Mouse (Mus musculus) olfactory bulb, adult 2 months (tissue): ENCODE results near the gene Impg2. TPM values are rescaled to one million over a fixed set of nuclear protein-coding genes. Genes with fewer than 3 reads are reported as not detected.

Experiments
- H3K27ac ChIP-seq: fragments of 200-500 bp; 2 replicates; pipeline ENCODE4 v1.5.1; 2012; ENCODE audit warnings: low read depth, low read length; ENCODE audit not compliant: insufficient read depth
- H3K4me1 ChIP-seq: fragments of 200-500 bp; 2 replicates; pipeline ENCODE4 v1.6.1; 2012; ENCODE audit warnings: low read length; ENCODE audit not compliant: control insufficient read depth, insufficient read depth
- H3K4me3 ChIP-seq: fragments of 200-500 bp; 2 replicates; pipeline ENCODE4 v1.5.1; 2012; ENCODE audit warnings: mild to moderate bottlenecking, low read depth, low read length, moderate library complexity; ENCODE audit not compliant: insufficient read depth
- CTCF ChIP-seq: fragments of 200-500 bp; IDR thresholded peaks from 2 replicates; pipeline ENCODE4 v1.5.1; 2012; ENCODE audit warnings: low read depth, mild to moderate bottlenecking, low read length, moderate library complexity; ENCODE audit not compliant: insufficient read depth
- POLR2A ChIP-seq: fragments of 200-500 bp; IDR thresholded peaks from 2 replicates; pipeline ENCODE4 v1.6.1; 2012; ENCODE audit warnings: mild to moderate bottlenecking, low read depth, low read length, moderate library complexity; ENCODE audit not compliant: insufficient read depth
- WGBS: fragments of 180-500 bp; shearing (Covaris S2); methylation state at CpG from one replicate; pipeline ENCODE4 v1.1.7; 2018; 5-methylcytosine and 5-hydroxymethylcytosine counted together
- polyA plus RNA-seq: library from polyadenylated mRNA; stranded (reverse); fragments of >200 nt; gene quantifications from 2 replicates; pipeline ENCODE4 v1.2.4, GENCODE M21; 2012; ENCODE audit warnings: low replicate concordance; ENCODE audit not compliant: missing spikeins, insufficient read depth, insufficient read length

Gene Impg2
- polyA plus RNA-seq, 1 experiment = not detected

- no peak overlapping the region for H3K4me3 ChIP-seq
- WGBS = 66% methylated on average over 10 of the region's 10 CpGs
- no peaks in the 10 kb centered on the region for H3K4me1 ChIP-seq
- TF ChIP-seq POLR2A (no peak), CTCF (no peak)
- H3K27ac ChIP-seq = no peak overlapping the region
Measured at GRCm38 (mm10) chr16:56231300-56231699, 27.2 kb downstream of the Impg2 start.

GRCm38 (mm10) chr16:56232736-56233135 is 28.6 kb downstream of the Impg2 start:
- TF ChIP-seq POLR2A (no peak), CTCF (no peak)
- WGBS = 84% methylated on average over 10 of the region's 10 CpGs
- Histone ChIP-seq H3K27ac (no peak overlapping the region), H3K4me1 (no peaks in the 10 kb centered on the region), H3K4me3 (no peak overlapping the region)

GRCm38 (mm10) chr16:56246031-56246430 is 41.9 kb downstream of the Impg2 start:
- Histone ChIP-seq H3K27ac (no peak overlapping the region), H3K4me3 (no peak overlapping the region), H3K4me1 (no peaks in the 10 kb centered on the region)
- TF ChIP-seq CTCF (no peak), POLR2A (no peak)
- 93% methylated on average over 3 of the region's 3 CpGs for WGBS

GRCm38 (mm10) chr16:56273917-56274316 is 69.8 kb downstream of the Impg2 start:
- Histone ChIP-seq H3K4me3 (no peak overlapping the region), H3K4me1 (no peaks in the 10 kb centered on the region), H3K27ac (no peak overlapping the region)
- WGBS = 79% methylated on average over 1 of the region's 1 CpGs
- TF ChIP-seq POLR2A (no peak), CTCF (no peak)

- 82% methylated on average over 9 of the region's 9 CpGs for WGBS
- H3K4me1 ChIP-seq = no peaks in the 10 kb centered on the region
- no peak overlapping the region for H3K27ac ChIP-seq
- H3K4me3 ChIP-seq = no peak overlapping the region
- no peak for TF ChIP-seq CTCF
- no peak for TF ChIP-seq POLR2A
Measured at GRCm38 (mm10) chr16:56279060-56279459, 74.9 kb downstream of the Impg2 start.

DNA sequence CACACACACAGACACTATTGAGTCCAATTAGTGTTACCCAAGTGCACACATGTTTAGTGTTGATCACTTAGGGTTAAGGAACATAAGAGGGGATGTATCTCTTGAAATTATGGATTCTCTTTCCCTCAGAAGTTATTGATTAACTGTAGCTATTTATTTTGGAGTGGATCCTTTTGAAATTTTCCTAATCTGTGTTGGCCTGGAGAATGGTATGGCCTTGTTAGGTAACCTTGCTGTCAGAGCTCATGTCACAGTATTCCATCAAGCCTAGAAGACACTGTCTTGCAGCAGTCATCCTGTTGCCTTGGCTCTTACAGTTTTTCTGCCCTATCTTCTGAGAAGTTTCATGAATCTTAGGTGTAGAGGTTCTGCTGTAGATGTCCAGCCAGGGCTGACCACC is 75.6 kb downstream of the Impg2 start:
- TF ChIP-seq POLR2A (no peak), CTCF (no peak)
- no peak overlapping the region for H3K27ac ChIP-seq
- no peaks in the 10 kb centered on the region for H3K4me1 ChIP-seq
- no peak overlapping the region for H3K4me3 ChIP-seq

DNA sequence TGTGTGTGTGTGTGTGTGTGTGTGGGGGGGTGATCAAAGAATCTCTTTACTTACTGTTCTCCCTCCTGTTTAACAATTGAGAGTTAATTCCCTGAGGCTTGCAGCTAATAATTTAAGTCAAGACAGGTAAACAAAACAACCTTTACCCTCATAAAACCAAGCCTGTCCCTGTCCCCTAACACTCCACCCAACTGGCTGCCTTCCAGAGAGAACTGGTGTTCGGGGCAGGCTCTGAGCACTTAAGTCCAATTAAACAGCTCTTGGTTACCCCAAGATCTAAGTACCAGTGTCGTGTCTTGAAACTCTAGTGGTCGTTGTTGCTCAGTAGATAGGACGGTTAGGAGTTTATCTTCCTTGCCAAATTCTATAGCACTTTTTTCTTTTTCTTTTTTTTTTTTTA is 77.2 kb downstream of the Impg2 start:
- TF ChIP-seq CTCF (no peak), POLR2A (no peak)
- 81% methylated on average over 4 of the region's 4 CpGs for WGBS
- no peaks in the 10 kb centered on the region for H3K4me1 ChIP-seq
- no peak overlapping the region for H3K27ac ChIP-seq
- H3K4me3 ChIP-seq = no peak overlapping the region

DNA sequence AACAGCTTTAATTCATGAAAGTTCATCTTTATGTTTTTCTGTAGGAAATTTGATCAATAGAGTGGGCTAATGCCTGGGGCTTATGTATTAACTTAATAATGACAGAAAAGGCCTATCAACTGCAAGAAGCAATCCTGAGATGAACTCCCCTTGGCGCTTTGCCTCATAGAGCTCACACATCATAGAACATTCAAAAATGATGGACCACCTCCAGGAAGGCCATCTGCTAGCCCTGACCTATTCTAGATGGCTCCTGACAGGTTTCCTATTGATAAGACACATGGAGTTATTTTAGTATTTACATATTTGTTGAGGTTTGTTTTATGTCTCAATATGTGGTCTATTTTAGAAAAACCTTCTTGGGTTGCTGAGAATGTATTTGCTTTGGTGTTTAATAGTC is 79.2 kb downstream of the Impg2 start:
- Histone ChIP-seq H3K27ac (no peak overlapping the region), H3K4me3 (no peak overlapping the region), H3K4me1 (no peaks in the 10 kb centered on the region)
- TF ChIP-seq CTCF = no peak
- TF ChIP-seq POLR2A = no peak
- 98% methylated on average over 1 of the region's 1 CpGs for WGBS

GRCm38 (mm10) chr16:56283873-56284272 is 79.8 kb downstream of the Impg2 start:
- WGBS = 90% methylated on average over 1 of the region's 1 CpGs
- Histone ChIP-seq H3K4me3 (no peak overlapping the region), H3K27ac (no peak overlapping the region), H3K4me1 (no peaks in the 10 kb centered on the region)
- TF ChIP-seq CTCF = no peak
- no peak for TF ChIP-seq POLR2A

DNA sequence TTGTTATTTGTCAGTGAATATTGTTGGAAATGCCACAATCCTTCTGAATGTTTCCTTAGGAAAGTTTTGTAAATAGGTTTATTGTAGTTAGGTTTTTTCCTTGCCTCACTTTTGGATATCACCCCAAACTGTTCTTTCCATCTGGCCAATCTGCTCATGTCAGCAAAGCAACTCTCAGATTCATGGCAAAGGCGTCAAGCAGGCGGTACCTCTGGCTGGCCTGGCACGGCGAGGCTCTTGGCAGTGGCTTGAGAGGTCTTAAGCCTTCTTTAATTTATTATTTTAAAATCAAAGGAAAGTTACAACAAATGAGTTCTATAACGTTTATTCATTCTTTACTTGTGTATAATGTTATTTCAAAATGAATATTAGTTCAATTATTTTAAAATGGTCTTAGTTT is 82.0 kb downstream of the Impg2 start:
- TF ChIP-seq POLR2A (no peak), CTCF (no peak)
- Histone ChIP-seq H3K27ac (no peak overlapping the region), H3K4me1 (no peaks in the 10 kb centered on the region), H3K4me3 (no peak overlapping the region)
- 67% methylated on average over 5 of the region's 5 CpGs for WGBS
